Mouse (Mus musculus) heart, embryonic 16.5 days (tissue): ENCODE data around the gene Zfr2. TPM values are rescaled to one million over a fixed set of nuclear protein-coding genes. Genes with fewer than 3 reads are reported as not detected.

ENCODE experiments used
- ATAC-seq: fragments of 200-750 bp; cut with Nextera tagmentation; replicated peaks from 2 replicates; pipeline ENCODE4 v1.8.0; 2017; ENCODE audit warnings: moderate number of reproducible peaks; ENCODE audit not compliant: insufficient read depth, low FRiP score; ENCODE audit errors: extremely low read depth
- H3K27ac ChIP-seq: fragments of 300-500 bp; sonication (generic); 2 replicates; pipeline ENCODE4 v1.5.1; 2014; ENCODE audit warnings: mild to moderate bottlenecking, low read length, control low read depth, moderate library complexity
- H3K27me3 ChIP-seq: fragments of 300-500 bp; sonication (generic); 2 replicates; pipeline ENCODE4 v1.6.1; 2014; ENCODE audit warnings: low read length, mixed read lengths; ENCODE audit not compliant: control insufficient read depth, insufficient read depth
- H3K36me3 ChIP-seq: fragments of 300-500 bp; sonication (generic); 2 replicates; pipeline ENCODE4 v1.6.1; 2014; ENCODE audit not compliant: control insufficient read depth, insufficient read depth
- H3K4me1 ChIP-seq: fragments of 300-500 bp; sonication (generic); 2 replicates; pipeline ENCODE4 v1.6.1; 2014; ENCODE audit warnings: low read length, mixed read lengths; ENCODE audit not compliant: control insufficient read depth, insufficient read depth
- H3K4me2 ChIP-seq: fragments of 300-500 bp; sonication (generic); 2 replicates; pipeline ENCODE4 v1.6.1; 2014; ENCODE audit warnings: low read depth, mild to moderate bottlenecking, control low read depth, low read length
- H3K4me3 ChIP-seq: fragments of 300-500 bp; sonication (generic); 2 replicates; pipeline ENCODE4 v1.5.1; 2014; ENCODE audit warnings: mild to moderate bottlenecking, control low read depth, low read length
- H3K9ac ChIP-seq: fragments of 300-500 bp; sonication (generic); 2 replicates; pipeline ENCODE4 v1.6.1; 2014; ENCODE audit warnings: low read length, control low read depth
- H3K9me3 ChIP-seq: fragments of 300-500 bp; sonication (generic); replicated peaks from 2 replicates; pipeline ENCODE4 v1.6.1; 2016; ENCODE audit warnings: low read length; ENCODE audit not compliant: control insufficient read depth
- WGBS: fragments of 180-500 bp; shearing (Covaris S2); extraction: QIAGEN DNeasy Blood & Tissue Kit; methylation state at CpG from one replicate; pipeline ENCODE4 v1.1.7; 2014; 5-methylcytosine and 5-hydroxymethylcytosine counted together
- polyA plus RNA-seq: library from polyadenylated mRNA; unstranded; fragments of >200 nt; fragmentation: Nextera tagmentation; extraction: Ambion mirVana; gene quantifications from 2 replicates; pipeline ENCODE4 v1.2.1, GENCODE M21; 2015

The Zfr2 gene
- polyA plus RNA-seq, 1 experiment from 2014 or later = 5.0 TPM

DNA sequence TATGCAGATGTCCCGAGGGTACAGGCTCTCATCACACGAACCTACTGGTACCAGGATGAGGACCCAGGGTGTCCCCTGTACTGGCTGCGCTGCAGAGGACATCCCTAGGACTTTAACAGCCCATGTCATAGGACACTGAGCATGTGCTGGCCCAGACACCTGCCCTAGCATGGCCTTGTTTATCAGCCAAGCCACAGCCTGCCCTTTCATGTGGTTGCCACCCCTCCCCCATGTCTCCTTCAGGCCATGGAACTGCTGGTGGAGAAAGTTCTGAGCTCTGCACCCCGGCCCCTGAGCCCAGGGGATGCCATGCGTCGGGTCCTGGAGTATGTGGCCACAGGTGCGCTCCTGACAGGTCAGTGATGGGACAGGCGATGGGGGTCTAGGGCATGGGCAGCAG lies 16.5 kb downstream of the Zfr2 start:
- H3K27ac ChIP-seq = no peak overlapping the region
- no peaks in the 10 kb centered on the region for H3K9me3 ChIP-seq
- H3K4me1 ChIP-seq = no peaks in the 10 kb centered on the region; the same call in 1 of the 2 replicates
- 80% methylated on average over 8 of the region's 8 CpGs for WGBS
- no peak for ATAC-seq
- no peak overlapping the region for H3K9ac ChIP-seq
- peaks cover 36% of the 10 kb centered on the region for H3K27me3 ChIP-seq
- H3K4me2 ChIP-seq = no peak overlapping the region
- no peak overlapping the region for H3K4me3 ChIP-seq
- H3K36me3 ChIP-seq = no peaks in the 10 kb centered on the region

DNA sequence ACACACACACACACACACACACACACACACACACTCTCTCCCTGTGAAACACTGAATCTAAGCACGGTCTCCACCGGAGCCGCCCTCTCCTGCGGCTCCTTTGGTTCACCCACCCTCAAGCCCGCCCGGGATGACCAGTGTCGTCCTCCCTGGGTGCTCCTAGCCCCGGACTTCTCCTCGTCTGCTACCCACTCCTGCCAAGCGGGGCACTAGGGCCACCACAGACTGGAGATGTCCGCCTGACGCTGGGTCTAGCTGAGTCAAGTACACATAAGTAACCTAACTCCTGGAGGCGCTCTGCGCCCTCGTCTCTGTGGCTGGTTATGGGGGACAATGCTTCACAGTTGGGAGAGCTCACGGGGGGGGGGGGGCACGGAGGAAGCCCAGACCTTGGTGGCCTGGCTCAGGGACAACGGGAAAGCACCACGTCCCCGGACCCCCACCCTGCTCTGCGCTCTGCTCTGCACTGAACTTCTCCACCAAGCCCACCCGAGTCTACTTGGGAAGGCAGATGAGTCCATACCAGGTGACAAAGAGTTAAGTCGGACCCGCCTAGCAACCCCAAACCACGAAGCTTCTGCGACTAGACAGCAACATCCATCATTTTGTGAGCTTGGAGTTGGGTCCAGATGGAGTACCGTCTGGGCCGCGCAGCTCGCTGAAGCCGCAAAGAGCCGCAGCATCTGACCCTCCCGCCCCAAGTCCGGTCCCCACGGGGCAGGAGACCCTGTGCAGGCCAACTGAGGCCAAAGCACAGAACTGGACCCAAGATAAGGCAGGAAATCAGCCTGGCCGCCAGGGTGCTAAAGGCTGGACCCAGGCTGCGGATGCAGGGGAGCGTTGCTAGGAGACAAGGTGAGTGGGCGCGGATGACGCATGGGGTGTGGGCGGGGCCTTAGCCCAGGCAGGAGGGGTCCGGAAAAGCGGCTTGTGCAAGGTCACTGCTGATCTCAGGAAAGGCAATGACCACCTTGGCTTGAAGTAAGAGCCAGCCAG lies 19.8 kb downstream of the Zfr2 start, which contains the start of gene Matk:
Gene Matk (plus strand): TSS at position 512 of the 996 bp plus-strand sequence.
- Histone ChIP-seq H3K27ac (no peak within 1 kb of the TSS), H3K4me2 (no peak within 1 kb of the TSS), H3K9ac (no peak within 1 kb of the TSS), H3K27me3 (peaks cover 56% of the 10 kb centered on the region), H3K36me3 (no peaks in the 10 kb centered on the region), H3K9me3 (no peaks in the 10 kb centered on the region), H3K4me1 (peaks cover 7% of the 10 kb centered on the region), H3K4me3 (no peak within 1 kb of the TSS)
- 11% methylated on average over 44 of the region's 44 CpGs for WGBS
- 0 out of 2 replicates have a peak, but pooled peaks have one; percentile 17 for ATAC-seq

DNA sequence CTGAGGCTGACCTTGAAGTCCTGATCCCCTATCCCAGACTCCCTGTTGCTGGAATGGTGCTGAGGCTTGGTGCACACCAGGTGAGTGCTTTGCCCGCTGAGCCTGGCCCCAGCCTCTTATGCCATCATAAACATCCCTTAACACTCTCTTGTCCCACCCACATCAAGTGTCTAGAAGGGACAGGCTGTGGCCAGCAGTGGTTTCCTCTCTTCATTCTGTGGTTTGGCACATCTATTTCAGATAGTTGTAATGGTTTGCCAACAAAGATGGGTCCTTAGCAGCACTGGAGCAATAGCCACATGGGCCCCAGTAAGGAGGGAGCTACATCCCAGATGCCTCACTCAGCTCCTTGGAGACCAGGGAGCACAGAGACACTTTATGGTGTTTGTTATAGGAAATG lies 21.9 kb downstream of the Zfr2 start:
- Histone ChIP-seq H3K27me3 (peaks cover 75% of the 10 kb centered on the region), H3K27ac (no peak overlapping the region), H3K4me2 (no peak overlapping the region), H3K9ac (no peak overlapping the region), H3K9me3 (no peaks in the 10 kb centered on the region), H3K4me3 (no peak overlapping the region), H3K36me3 (no peaks in the 10 kb centered on the region), H3K4me1 (peaks cover 8% of the 10 kb centered on the region)
- no peak for ATAC-seq
- 36% methylated on average over 1 of the region's 1 CpGs for WGBS

DNA sequence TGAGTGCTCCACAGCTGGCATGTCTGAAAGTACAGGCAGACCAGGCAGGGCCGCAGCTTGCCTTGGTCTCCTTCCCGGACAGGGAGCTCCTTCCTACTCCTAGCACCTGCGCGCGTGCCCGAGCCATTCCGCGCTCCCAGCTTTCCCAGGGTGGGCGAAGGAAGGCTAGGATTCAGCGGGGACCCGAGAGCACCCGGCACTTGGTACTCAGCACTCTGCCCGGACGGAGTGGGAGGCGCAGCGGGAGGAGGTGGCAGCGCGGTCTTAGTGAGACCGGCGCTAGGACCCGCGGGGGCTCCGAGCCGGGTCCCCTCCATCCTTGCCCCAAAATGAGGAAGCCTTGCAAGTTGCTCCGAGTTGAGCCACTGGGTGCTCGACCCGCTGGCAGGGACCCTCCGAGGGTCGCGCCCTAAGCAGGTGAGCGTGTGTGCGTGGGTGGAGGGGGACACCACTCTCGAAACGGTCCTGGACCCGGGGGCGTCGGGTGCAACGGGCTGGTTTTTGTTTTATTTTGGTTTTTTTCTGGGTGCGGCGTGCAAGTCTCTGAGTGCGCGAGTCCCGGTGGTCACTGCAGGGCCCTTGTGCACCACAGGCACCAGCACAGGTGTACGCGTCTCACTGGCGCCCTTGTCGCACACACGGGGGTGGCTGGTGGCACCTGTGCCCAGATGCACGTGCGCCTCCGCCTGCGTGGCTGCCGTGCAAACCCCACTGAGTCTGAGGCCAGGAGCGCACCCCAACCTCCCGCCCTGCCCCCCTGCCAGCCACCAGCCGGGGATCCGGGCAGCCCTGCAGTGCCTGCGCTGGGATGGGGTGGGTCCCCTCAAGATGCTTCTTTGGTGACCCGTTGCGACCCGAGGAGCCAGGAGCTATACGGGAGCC lies 24.4 kb downstream of the Zfr2 start:
- ATAC-seq = no peak
- 2% methylated on average over 62 of the region's 62 CpGs for WGBS
- H3K4me3 ChIP-seq = peak overlapping the region; percentile 59

DNA sequence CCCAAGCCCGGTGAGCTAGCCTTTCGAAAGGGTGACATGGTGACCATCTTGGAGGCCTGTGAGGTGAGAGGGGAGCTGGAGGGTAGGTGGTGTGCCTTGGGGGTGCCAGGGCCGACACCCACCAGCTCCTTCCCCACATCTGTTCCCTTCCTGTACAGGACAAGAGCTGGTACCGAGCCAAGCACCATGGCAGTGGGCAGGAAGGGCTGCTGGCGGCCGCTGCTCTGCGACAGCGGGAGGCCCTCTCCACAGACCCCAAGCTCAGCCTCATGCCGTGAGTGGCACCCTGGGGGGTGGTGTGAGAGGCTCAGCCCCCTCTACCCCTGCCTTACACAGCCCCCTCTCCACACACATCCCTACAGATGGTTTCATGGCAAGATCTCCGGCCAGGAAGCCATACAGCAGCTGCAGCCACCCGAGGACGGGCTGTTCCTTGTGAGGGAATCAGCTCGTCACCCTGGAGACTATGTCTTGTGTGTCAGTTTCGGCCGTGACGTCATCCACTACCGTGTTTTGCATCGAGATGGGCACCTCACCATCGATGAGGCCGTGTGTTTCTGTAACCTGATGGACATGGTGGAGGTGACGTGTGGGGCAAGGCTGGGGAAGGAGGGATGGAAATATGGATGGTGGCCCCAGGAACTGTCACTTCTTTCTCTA lies 26.4 kb downstream of the Zfr2 start:
- Histone ChIP-seq H3K27me3 (peaks cover 40% of the 10 kb centered on the region), H3K4me3 (no peak overlapping the region), H3K9ac (no peak overlapping the region), H3K27ac (no peak overlapping the region), H3K36me3 (peaks cover 10% of the 10 kb centered on the region), H3K4me1 (peaks cover 8% of the 10 kb centered on the region), H3K4me2 (no peak overlapping the region), H3K9me3 (peaks cover 6% of the 10 kb centered on the region)
- whole genome bisulfite sequencing = 42% methylated on average over 21 of the region's 21 CpGs
- no peak for ATAC-seq

More for the DNA sequence above, 24.4 kb downstream of the Zfr2 start:
- H3K36me3 ChIP-seq = no peaks in the 10 kb centered on the region
- H3K27ac ChIP-seq = no peak overlapping the region
- peak overlapping the region; percentile 66 for H3K9ac ChIP-seq
- H3K4me1 ChIP-seq = peaks cover 8% of the 10 kb centered on the region
- H3K27me3 ChIP-seq = peaks cover 59% of the 10 kb centered on the region
- peaks cover 6% of the 10 kb centered on the region for H3K9me3 ChIP-seq
- peak overlapping the region; percentile 87 for H3K4me2 ChIP-seq

DNA sequence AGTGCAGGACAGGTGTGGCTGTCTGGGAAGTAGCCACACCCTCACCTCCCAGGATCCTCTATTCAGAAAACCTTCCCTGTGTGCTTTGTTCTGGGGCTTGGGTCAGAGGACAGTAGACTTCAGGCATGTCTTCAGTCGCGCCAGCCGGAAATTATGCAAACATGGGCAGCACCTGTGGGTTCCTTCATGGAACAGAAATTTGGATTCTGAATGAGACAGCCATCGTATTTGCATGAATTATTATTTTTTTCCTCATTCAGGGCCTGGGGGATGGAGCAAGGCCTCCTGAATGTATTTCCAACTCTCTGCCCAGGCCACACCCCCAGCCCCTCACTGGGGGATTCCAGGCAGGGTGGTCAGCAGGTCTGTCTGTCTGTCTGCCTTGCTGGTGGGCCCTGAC lies 28.1 kb downstream of the Zfr2 start:
- H3K36me3 ChIP-seq = peaks cover 16% of the 10 kb centered on the region
- ATAC-seq = no peak
- H3K4me3 ChIP-seq = no peak overlapping the region
- no peak overlapping the region for H3K9ac ChIP-seq
- WGBS = 85% methylated on average over 4 of the region's 4 CpGs
- peaks cover 11% of the 10 kb centered on the region for H3K4me1 ChIP-seq
- H3K27me3 ChIP-seq = peaks cover 33% of the 10 kb centered on the region
- peaks cover 6% of the 10 kb centered on the region for H3K9me3 ChIP-seq
- H3K4me2 ChIP-seq = no peak overlapping the region
- no peak overlapping the region for H3K27ac ChIP-seq

DNA sequence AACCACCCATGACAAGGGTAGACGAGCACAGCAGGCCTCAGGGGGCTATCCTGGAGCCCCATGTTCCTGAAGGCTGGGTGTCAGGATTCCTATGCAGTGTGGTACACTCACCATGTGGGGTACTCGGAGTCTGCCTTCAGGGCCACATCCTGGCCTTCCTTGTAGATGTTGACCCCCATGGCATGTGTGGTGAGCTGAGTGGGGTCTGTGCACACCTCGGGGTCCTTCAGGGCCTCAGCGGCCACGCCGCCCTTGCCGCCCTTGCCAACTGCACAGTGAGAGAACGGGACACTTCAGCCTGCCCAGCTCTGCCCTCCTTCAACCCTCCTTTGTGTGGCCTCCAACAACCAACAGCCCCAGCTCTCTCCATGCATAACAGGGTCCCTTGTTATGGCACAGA lies 32.6 kb downstream of the Zfr2 start:
- WGBS = 92% methylated on average over 8 of the region's 8 CpGs
- H3K27me3 ChIP-seq = no peaks in the 10 kb centered on the region
- H3K4me3 ChIP-seq = no peak overlapping the region; the same call in 1 of the 2 replicates
- no peak overlapping the region for H3K27ac ChIP-seq
- peak overlapping the region; percentile 89; the same call in 1 of the 2 replicates for H3K9ac ChIP-seq
- H3K4me1 ChIP-seq = peaks cover 10% of the 10 kb centered on the region
- ATAC-seq = no peak
- peak overlapping the region; percentile 84 for H3K4me2 ChIP-seq
- H3K9me3 ChIP-seq = peaks cover 2% of the 10 kb centered on the region
- H3K36me3 ChIP-seq = peaks cover 16% of the 10 kb centered on the region

DNA sequence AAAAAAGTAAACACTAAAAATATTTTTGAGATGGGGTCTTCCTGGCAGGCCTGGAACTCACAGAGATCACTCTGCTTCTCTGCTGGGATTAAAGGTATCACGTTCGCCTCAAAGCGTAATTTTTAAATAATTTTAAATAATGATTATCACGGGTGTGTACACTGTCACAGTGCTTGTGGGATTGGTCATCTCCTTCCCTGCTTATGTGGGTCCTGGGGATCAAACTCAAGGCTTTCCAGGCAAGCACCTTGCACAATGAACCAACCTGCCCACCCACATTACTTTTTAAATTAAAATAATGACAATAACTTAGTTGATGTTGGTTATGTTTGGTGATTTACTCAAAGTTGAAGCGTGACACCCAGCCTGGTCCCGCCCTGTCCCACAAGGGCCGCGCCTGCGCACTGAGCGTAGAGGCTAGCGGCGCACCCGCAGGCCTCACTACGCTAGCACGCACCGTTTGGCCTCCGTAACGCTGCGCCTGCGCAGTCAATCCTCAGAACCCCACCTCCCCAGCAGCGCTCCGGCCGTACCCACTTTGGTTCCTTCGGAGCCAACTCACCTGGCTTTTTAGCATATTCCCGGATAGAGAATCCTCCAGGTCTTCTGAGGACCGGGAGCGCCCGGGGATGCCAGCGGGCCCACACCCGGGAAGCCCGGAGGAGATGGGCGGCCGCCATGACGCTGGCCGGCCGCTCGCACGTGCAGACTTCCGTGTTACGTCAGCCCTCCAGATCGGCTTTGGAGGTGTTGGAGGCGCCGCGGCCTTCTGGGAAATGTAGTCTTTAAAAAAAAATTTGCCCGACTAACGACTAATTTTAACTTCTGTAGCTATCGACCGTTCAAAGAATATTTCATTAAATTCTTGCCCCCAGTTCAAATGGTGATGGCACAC lies 33.5 kb downstream of the Zfr2 start, which contains the start of the genes Mrpl54 and Apba3:
Gene Mrpl54 (minus strand): TSS at position 724 of the 895 bp plus-strand sequence.
Gene Apba3 (plus strand): TSS at position 750 of the 895 bp plus-strand sequence.
- Histone ChIP-seq H3K4me1 (peaks cover 10% of the 10 kb centered on the region), H3K27me3 (no peaks in the 10 kb centered on the region), H3K4me3 (peak within 1 kb of the TSS; percentile 83), H3K4me2 (peak within 1 kb of the TSS; percentile 84), H3K9ac (peak within 1 kb of the TSS; percentile 89), H3K36me3 (peaks cover 19% of the 10 kb centered on the region), H3K9me3 (no peaks in the 10 kb centered on the region), H3K27ac (peak within 1 kb of the TSS; percentile 92)
- peak; percentile 93 for ATAC-seq
- under 1% methylated on average over 48 of the region's 48 CpGs for WGBS
